Mouse (Mus musculus): ENCODE measurements around the gene Hist1h2ba. TPM values are rescaled to one million over a fixed set of nuclear protein-coding genes. Genes with fewer than 3 reads are reported as not detected.

Hist1h2ba gene
- not detected in 2 replicates for polyA plus RNA-seq (2012; ENCODE audit: insufficient read depth, insufficient read length, low replicate concordance, missing spikeins)

DNA sequence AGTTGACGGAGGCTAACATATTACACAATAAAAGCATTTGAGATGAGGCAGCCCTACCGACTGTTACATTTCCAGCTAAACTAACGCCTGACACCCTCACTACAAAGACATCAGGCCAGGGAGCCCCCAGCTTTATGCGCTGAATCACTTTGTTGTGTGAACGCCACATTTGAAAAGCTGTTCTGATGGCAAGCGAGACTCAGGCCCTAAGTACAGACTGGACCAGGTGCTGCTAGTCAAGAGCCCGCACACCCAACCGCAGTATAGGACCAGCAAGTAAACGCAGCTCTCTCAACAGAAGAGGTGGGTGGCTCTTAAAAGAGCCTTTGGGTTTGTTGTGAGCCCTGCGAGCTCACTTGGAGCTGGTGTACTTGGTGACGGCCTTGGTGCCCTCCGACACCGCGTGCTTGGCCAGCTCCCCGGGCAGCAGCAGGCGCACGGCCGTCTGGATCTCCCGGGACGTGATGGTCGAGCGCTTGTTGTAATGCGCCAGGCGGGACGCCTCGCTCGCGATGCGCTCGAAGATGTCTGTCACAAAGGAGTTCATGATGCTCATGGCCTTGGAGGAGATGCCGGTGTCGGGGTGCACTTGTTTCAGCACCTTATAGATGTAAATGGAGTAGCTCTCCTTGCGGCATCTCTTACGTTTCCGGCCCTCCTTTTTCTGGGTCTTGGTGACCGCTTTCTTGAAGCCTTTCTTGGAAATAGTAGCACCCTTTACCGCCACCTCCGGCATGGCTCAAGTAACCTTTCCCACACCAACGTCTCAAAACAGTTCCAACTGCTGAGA is at the start of gene Hist1h2ba:
Hist1h2ba (minus strand) TSS at position 736 of the 790 bp plus-strand sequence.
- Histone ChIP-seq H3K27ac (ENCODE audit: insufficient read depth, low read depth, low read length) (no peak within 1 kb of the TSS), H3K4me1 (ENCODE audit: control insufficient read depth, insufficient read depth, low read length) (no peaks in the 10 kb centered on the region), H3K4me3 (ENCODE audit: insufficient read depth, low read depth, low read length) (no peak within 1 kb of the TSS)
- 94% methylated on average over 39 of the region's 39 CpGs for WGBS
- TF ChIP-seq POLR2A (IDR thresholded peaks at IDR 0.05; ENCODE audit: insufficient read depth, low read depth, low read length) (no peak), CTCF (IDR thresholded peaks at IDR 0.05; ENCODE audit: insufficient read depth, low read depth, low read length) (no peak)

DNA sequence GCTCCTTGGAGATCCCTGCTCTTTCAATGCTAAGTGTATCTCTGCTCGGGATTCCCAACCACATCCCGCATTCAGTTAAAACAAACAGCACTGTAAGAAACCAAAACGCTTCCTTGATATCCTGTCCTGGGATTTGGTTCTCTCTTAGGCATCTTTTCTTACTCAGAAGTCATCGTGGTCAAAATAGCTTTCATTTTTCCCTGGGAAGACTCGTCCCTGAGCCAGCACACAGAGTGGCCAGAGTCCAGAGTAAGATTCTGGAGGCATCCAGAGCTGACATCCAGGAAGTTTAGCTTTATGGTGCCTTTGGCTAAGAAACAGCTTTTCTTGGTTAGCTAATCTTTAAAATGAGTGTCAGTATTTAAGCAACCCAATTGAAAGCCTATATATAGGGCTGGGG is 38.3 kb upstream of the Hist1h2ba start:
- 76% methylated on average over 5 of the region's 5 CpGs for WGBS
- TF ChIP-seq CTCF (IDR thresholded peaks at IDR 0.05; ENCODE audit: insufficient read depth, low read depth, low read length): no peak
- no peak for TF ChIP-seq POLR2A (IDR thresholded peaks at IDR 0.05; ENCODE audit: insufficient read depth, low read depth, low read length)
- peaks cover 6% of the 10 kb centered on the region for H3K4me1 ChIP-seq (ENCODE audit: control insufficient read depth, insufficient read depth, low read length)
- H3K4me3 ChIP-seq (ENCODE audit: insufficient read depth, low read depth, low read length): no peak overlapping the region
- no peak overlapping the region for H3K27ac ChIP-seq (ENCODE audit: insufficient read depth, low read depth, low read length)

DNA sequence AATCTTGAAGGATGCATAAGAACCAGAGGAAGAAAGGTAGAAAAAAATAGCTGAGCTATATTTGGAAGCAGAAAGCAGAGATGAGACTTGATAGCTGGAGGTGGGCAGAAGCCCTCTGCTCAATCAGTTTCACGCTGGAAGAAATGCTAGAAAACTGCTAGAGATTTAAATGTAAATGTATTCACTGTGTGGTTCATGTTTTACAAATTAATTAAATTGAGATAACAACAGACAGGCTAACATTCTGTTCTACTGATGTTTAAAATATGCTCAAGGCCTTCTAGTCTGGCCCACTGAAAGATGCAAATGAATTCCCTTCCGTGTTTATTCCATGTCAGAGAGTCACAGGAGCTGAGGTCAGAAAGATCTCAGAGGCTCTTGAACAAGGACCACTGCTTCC is 37.9 kb upstream of the Hist1h2ba start:
- Histone ChIP-seq H3K4me1 (ENCODE audit: control insufficient read depth, insufficient read depth, low read length) (peaks cover 7% of the 10 kb centered on the region), H3K27ac (ENCODE audit: insufficient read depth, low read depth, low read length) (no peak overlapping the region), H3K4me3 (ENCODE audit: insufficient read depth, low read depth, low read length) (no peak overlapping the region)
- TF ChIP-seq POLR2A (IDR thresholded peaks at IDR 0.05; ENCODE audit: insufficient read depth, low read depth, low read length) (no peak), CTCF (IDR thresholded peaks at IDR 0.05; ENCODE audit: insufficient read depth, low read depth, low read length) (no peak)
- 70% methylated on average over 2 of the region's 2 CpGs for WGBS

DNA sequence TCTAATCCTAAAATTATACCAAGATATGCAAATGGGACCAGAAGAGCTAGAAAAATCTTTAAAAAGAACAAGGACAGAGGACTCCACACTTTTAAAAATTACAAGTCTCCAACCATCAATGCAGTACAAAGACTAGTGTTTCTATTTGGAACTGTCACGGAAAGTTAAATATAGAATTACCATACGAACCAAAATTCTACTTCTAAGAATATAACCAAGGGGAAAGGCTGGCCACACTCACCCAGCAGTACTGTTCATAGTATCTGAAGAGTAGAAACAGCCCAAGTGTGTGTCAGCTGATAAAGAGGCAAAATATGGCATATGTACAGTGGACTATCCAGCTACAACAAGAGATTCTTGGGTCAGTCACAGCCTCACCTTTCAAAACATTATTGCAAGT is 31.0 kb upstream of the Hist1h2ba start:
- TF ChIP-seq CTCF (IDR thresholded peaks at IDR 0.05; ENCODE audit: insufficient read depth, low read depth, low read length) (no peak), POLR2A (IDR thresholded peaks at IDR 0.05; ENCODE audit: insufficient read depth, low read depth, low read length) (no peak)
- Histone ChIP-seq H3K4me1 (ENCODE audit: control insufficient read depth, insufficient read depth, low read length) (peaks cover 7% of the 10 kb centered on the region), H3K27ac (ENCODE audit: insufficient read depth, low read depth, low read length) (no peak overlapping the region), H3K4me3 (ENCODE audit: insufficient read depth, low read depth, low read length) (no peak overlapping the region)
- 40% methylated on average over 2 of the region's 2 CpGs for WGBS

DNA sequence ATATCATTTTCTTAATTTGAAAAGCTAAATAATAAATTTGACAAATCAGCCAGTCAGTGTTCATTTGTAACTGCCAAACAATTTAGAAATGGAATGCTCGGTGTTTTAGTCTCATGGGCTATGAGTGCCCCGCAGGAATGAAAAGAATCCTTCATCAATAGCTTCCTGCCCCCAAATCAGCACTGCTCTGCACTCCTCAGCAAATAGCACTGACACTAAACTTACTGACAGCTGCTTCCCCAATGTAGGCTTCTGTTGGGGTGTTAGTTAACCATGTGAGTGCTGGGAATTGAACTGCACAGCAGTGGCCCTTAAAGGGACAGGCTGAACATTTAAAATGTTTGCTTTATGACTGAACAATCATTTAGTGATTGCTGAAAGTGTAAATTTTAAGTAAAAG is 25.8 kb upstream of the Hist1h2ba start:
- 51% methylated on average over 2 of the region's 2 CpGs for WGBS
- no peak overlapping the region for H3K27ac ChIP-seq (ENCODE audit: insufficient read depth, low read depth, low read length)
- no peaks in the 10 kb centered on the region for H3K4me1 ChIP-seq (ENCODE audit: control insufficient read depth, insufficient read depth, low read length)
- no peak for TF ChIP-seq POLR2A (IDR thresholded peaks at IDR 0.05; ENCODE audit: insufficient read depth, low read depth, low read length)
- TF ChIP-seq CTCF (IDR thresholded peaks at IDR 0.05; ENCODE audit: insufficient read depth, low read depth, low read length): no peak
- no peak overlapping the region for H3K4me3 ChIP-seq (ENCODE audit: insufficient read depth, low read depth, low read length)

DNA sequence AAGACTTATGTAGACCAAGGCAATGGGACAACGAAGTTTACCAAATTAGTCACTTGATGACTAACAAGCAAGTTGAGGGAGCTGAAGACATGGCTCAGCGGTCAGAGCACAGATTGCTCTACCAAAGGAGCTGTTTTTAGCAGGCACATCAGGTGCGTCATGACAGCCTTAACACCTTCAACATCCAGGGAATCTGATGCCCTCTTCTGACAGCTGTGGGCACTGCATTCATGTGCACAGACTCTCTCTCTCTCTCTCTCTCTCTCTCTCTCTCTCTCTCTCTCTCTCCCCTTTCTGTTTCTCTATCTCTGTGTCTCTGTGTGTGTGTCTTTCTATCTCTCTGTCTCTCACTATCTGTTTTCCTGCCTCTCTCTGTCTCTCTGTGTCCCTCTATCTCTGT is 17.0 kb upstream of the Hist1h2ba start:
- WGBS: 45% methylated on average over 3 of the region's 3 CpGs
- Histone ChIP-seq H3K27ac (ENCODE audit: insufficient read depth, low read depth, low read length) (peak overlapping the region; percentile 73), H3K4me1 (ENCODE audit: control insufficient read depth, insufficient read depth, low read length) (peaks cover 8% of the 10 kb centered on the region), H3K4me3 (ENCODE audit: insufficient read depth, low read depth, low read length) (no peak overlapping the region)
- no peak for TF ChIP-seq POLR2A (IDR thresholded peaks at IDR 0.05; ENCODE audit: insufficient read depth, low read depth, low read length)
- TF ChIP-seq CTCF (IDR thresholded peaks at IDR 0.05; ENCODE audit: insufficient read depth, low read depth, low read length): no peak

DNA sequence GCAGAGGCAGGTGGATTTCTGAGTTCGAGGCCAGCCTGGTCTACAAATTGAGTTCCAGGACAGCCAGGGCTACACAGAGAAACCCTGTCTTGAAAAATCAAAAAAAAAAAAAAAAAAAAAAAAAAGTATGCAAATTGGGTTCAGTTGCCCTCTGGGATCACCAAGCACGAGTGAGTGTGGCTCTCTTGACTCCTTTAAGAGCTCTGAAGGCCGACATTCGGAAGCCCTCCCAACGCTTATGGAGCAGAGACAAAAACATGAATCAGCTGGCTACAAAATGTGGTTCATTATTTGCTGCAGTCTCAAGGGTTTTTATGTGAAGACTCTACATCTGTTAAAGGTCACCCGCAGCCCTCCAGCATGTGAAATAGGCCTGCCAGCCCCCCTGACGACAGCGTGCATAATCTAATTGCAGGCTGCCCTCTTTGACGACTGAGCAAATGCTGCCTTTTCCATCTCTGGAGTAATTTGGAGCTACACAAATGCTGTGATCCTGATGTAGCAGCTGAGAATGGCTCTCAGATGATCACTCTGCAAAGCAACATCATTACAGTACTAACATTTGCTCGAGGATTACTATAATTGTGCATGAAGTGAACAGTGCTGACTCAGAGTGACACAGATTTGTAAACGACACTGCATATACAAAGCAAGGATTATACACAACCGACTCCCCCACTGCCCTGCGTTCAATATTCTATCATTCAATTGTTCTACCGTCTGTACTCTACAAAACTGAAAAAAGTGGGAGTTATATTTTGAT is 15.7 kb upstream of the Hist1h2ba start:
- H3K4me1 ChIP-seq (ENCODE audit: control insufficient read depth, insufficient read depth, low read length): peaks cover 8% of the 10 kb centered on the region
- WGBS: 16% methylated on average over 14 of the region's 14 CpGs
- H3K27ac ChIP-seq (ENCODE audit: insufficient read depth, low read depth, low read length): peak overlapping the region; percentile 73
- TF ChIP-seq POLR2A (IDR thresholded peaks at IDR 0.05; ENCODE audit: insufficient read depth, low read depth, low read length) (no peak), CTCF (IDR thresholded peaks at IDR 0.05; ENCODE audit: insufficient read depth, low read depth, low read length) (no peak)
- no peak overlapping the region for H3K4me3 ChIP-seq (ENCODE audit: insufficient read depth, low read depth, low read length)

DNA sequence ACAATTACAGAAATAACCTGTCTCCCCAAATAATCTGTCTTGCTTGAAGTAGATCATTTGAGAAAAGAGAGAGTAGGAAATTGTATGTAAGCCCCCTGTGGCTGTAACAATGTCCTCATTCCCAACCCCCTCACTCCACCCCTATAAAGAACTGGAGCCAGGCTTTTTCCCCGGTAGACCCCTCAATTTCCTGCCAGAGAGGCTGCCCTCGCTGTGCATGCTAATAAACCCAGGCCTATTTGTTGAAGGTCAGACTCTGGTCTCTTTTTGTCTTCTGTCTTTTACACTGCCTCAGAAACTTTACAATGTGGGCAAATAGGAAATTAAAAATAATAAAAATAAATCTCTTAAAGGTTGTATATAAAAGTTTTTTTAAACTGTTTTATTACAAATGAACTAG is 12.3 kb upstream of the Hist1h2ba start:
- H3K27ac ChIP-seq (ENCODE audit: insufficient read depth, low read depth, low read length): no peak overlapping the region
- H3K4me3 ChIP-seq (ENCODE audit: insufficient read depth, low read depth, low read length): no peak overlapping the region
- no peak for TF ChIP-seq CTCF (IDR thresholded peaks at IDR 0.05; ENCODE audit: insufficient read depth, low read depth, low read length)
- TF ChIP-seq POLR2A (IDR thresholded peaks at IDR 0.05; ENCODE audit: insufficient read depth, low read depth, low read length): no peak
- peaks cover 9% of the 10 kb centered on the region for H3K4me1 ChIP-seq (ENCODE audit: control insufficient read depth, insufficient read depth, low read length)
- WGBS: 51% methylated on average over 2 of the region's 2 CpGs

DNA sequence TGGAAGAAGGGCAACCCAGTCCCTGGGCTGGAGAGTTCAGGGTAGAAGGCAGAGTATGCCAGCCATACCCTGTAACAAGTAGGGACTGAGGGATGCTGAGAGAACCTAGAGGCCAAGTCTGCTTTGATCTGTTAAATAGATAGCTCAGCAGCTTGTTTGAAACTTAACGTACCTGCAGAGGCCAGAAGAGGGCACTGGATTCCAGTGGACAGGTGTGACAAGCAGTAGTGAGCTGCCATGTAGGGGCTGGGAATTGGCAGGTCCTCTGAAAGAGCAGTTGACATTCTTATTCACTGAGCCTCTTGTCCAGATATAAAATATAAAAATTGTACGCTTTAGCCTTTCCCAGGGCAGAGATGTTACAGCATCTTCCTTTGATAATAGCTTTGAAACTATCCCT is 8.9 kb upstream of the Hist1h2ba start:
- TF ChIP-seq POLR2A (IDR thresholded peaks at IDR 0.05; ENCODE audit: insufficient read depth, low read depth, low read length) (no peak), CTCF (IDR thresholded peaks at IDR 0.05; ENCODE audit: insufficient read depth, low read depth, low read length) (no peak)
- no peak overlapping the region for H3K4me3 ChIP-seq (ENCODE audit: insufficient read depth, low read depth, low read length)
- peaks cover 5% of the 10 kb centered on the region for H3K4me1 ChIP-seq (ENCODE audit: control insufficient read depth, insufficient read depth, low read length)
- H3K27ac ChIP-seq (ENCODE audit: insufficient read depth, low read depth, low read length): no peak overlapping the region
- 82% methylated on average over 2 of the region's 2 CpGs for WGBS

All from olfactory bulb, adult 2 months (tissue).